Mouse (Mus musculus): ENCODE measurements around the gene Slc2a3. TPM values are rescaled to one million over a fixed set of nuclear protein-coding genes. Genes with fewer than 3 reads are reported as not detected.

Gene Slc2a3
- total RNA-seq, 2 experiments from 2014 or later = 7.5 to 19.4 TPM

Other genes with a start within 250 kb of the Slc2a3 start
- gene Aicda, start 247.8 kb downstream of the Slc2a3 start, total RNA-seq (2015; ENCODE audit: low replicate concordance) = not detected in 2 replicates
- gene Aicda, start 247.8 kb downstream of the Slc2a3 start, total RNA-seq (2017; ENCODE audit: low replicate concordance) = not detected in 2 replicates
- gene Apobec1, start 199.2 kb downstream of the Slc2a3 start, total RNA-seq (2015; ENCODE audit: low replicate concordance) = 11.5 and 16.5 TPM in 2 replicates
- gene Apobec1, start 199.2 kb downstream of the Slc2a3 start, total RNA-seq (2017; ENCODE audit: low replicate concordance) = 12.0 and 23.2 TPM in 2 replicates
- gene Gdf3, start 191.6 kb downstream of the Slc2a3 start, total RNA-seq (2015; ENCODE audit: low replicate concordance) = 3.6 TPM in 1 of 2 replicates, not detected in the other
- 0.51 and 0.98 TPM in 2 replicates for gene Gdf3, start 191.6 kb downstream of the Slc2a3 start, total RNA-seq (2017; ENCODE audit: low replicate concordance)
- not detected in 2 replicates for gene Dppa3, start 175.2 kb downstream of the Slc2a3 start, total RNA-seq (2015; ENCODE audit: low replicate concordance)
- not detected in 2 replicates for gene Dppa3, start 175.2 kb downstream of the Slc2a3 start, total RNA-seq (2017; ENCODE audit: low replicate concordance)
- not detected in 2 replicates for gene Nanog, start 94.2 kb downstream of the Slc2a3 start, total RNA-seq (2015; ENCODE audit: low replicate concordance)
- gene Nanog, start 94.2 kb downstream of the Slc2a3 start, total RNA-seq (2017; ENCODE audit: low replicate concordance) = not detected in 2 replicates
- gene Foxj2, start 18.3 kb upstream of the Slc2a3 start, total RNA-seq (2015; ENCODE audit: low replicate concordance) = 1.3 and 11.5 TPM in 2 replicates
- 0.70 and 4.4 TPM in 2 replicates for gene Foxj2, start 18.3 kb upstream of the Slc2a3 start, total RNA-seq (2017; ENCODE audit: low replicate concordance)
- 0.21 TPM in 1 of 2 replicates, not detected in the other for gene C3ar1, start 54.5 kb upstream of the Slc2a3 start, total RNA-seq (2015; ENCODE audit: low replicate concordance)
- gene C3ar1, start 54.5 kb upstream of the Slc2a3 start, total RNA-seq (2017; ENCODE audit: low replicate concordance) = 0.42 and 0.43 TPM in 2 replicates
- 6.9 and 15.0 TPM in 2 replicates for gene Necap1, start 72.8 kb upstream of the Slc2a3 start, total RNA-seq (2015; ENCODE audit: low replicate concordance)
- gene Necap1, start 72.8 kb upstream of the Slc2a3 start, total RNA-seq (2017; ENCODE audit: low replicate concordance) = 6.3 and 16.8 TPM in 2 replicates
- gene Clec4a1, start 120.2 kb upstream of the Slc2a3 start, total RNA-seq (2015; ENCODE audit: low replicate concordance) = 35.1 and 68.6 TPM in 2 replicates
- gene Clec4a1, start 120.2 kb upstream of the Slc2a3 start, total RNA-seq (2017; ENCODE audit: low replicate concordance) = 7.2 and 10.0 TPM in 2 replicates
- 25.0 and 26.8 TPM in 2 replicates for gene Clec4a3, start 150.9 kb upstream of the Slc2a3 start, total RNA-seq (2015; ENCODE audit: low replicate concordance)
- gene Clec4a3, start 150.9 kb upstream of the Slc2a3 start, total RNA-seq (2017; ENCODE audit: low replicate concordance) = 15.6 and 18.1 TPM in 2 replicates
- not detected in 2 replicates for gene Clec4a4, start 188.7 kb upstream of the Slc2a3 start, total RNA-seq (2015; ENCODE audit: low replicate concordance)
- gene Clec4a4, start 188.7 kb upstream of the Slc2a3 start, total RNA-seq (2017; ENCODE audit: low replicate concordance) = not detected in 2 replicates
- gene Clec4b1, start 248.3 kb upstream of the Slc2a3 start, total RNA-seq (2015; ENCODE audit: low replicate concordance) = 4.8 TPM in 1 of 2 replicates, not detected in the other
- gene Clec4b1, start 248.3 kb upstream of the Slc2a3 start, total RNA-seq (2017; ENCODE audit: low replicate concordance) = 3.5 and 11.5 TPM in 2 replicates